Mouse (Mus musculus) testis, adult 2 months (tissue): ENCODE measurements around the gene Smarca4. TPM values are rescaled to one million over a fixed set of nuclear protein-coding genes. Genes with fewer than 3 reads are reported as not detected.
A peak's percentile ranks its signal among the peaks of the same experiment; 100 is the strongest.

Experiments
- H3K27ac ChIP-seq: fragments of 200-500 bp; 2 replicates; pipeline ENCODE4 v1.5.1; 2012; ENCODE audit warnings: low read depth, low read length; ENCODE audit not compliant: control insufficient read depth, insufficient read depth
- H3K27me3 ChIP-seq: fragments of 200-500 bp; 2 replicates; pipeline ENCODE4 v1.6.1; 2012; ENCODE audit warnings: mild to moderate bottlenecking, low read length, moderate library complexity; ENCODE audit not compliant: control insufficient read depth, insufficient read depth
- H3K36me3 ChIP-seq: fragments of 200-500 bp; 2 replicates; pipeline ENCODE4 v1.6.1; 2012; ENCODE audit warnings: mild to moderate bottlenecking, low read length; ENCODE audit not compliant: control insufficient read depth, insufficient read depth
- H3K4me1 ChIP-seq: fragments of 200-500 bp; 2 replicates; pipeline ENCODE4 v1.6.1; 2012; ENCODE audit warnings: low read length; ENCODE audit not compliant: control insufficient read depth, insufficient read depth
- H3K4me3 ChIP-seq: fragments of 200-500 bp; 2 replicates; pipeline ENCODE4 v1.5.1; 2012; ENCODE audit warnings: low read depth, mild to moderate bottlenecking, low read length, moderate library complexity, mixed read lengths; ENCODE audit not compliant: control insufficient read depth
- CTCF ChIP-seq: fragments of 200-500 bp; IDR thresholded peaks from 2 replicates; pipeline ENCODE4 v1.5.1; 2012; ENCODE audit warnings: low read depth, mild to moderate bottlenecking, inconsistent platforms, low read length, moderate library complexity; ENCODE audit not compliant: control insufficient read depth, insufficient read depth, insufficient replicate concordance
- POLR2A ChIP-seq: fragments of 200-500 bp; IDR thresholded peaks from 2 replicates; pipeline ENCODE4 v1.6.1; 2012; ENCODE audit warnings: low read depth, mild to moderate bottlenecking, inconsistent platforms, low read length, moderate library complexity; ENCODE audit not compliant: control insufficient read depth
- polyA plus RNA-seq: library from polyadenylated mRNA; depleted of rRNA; stranded (reverse); fragments of >200 nt; gene quantifications from 2 replicates; pipeline ENCODE4 v1.2.3, GENCODE M21; 2012

The Smarca4 gene
- polyA plus RNA-seq, 1 experiment = 44.4 TPM

DNA sequence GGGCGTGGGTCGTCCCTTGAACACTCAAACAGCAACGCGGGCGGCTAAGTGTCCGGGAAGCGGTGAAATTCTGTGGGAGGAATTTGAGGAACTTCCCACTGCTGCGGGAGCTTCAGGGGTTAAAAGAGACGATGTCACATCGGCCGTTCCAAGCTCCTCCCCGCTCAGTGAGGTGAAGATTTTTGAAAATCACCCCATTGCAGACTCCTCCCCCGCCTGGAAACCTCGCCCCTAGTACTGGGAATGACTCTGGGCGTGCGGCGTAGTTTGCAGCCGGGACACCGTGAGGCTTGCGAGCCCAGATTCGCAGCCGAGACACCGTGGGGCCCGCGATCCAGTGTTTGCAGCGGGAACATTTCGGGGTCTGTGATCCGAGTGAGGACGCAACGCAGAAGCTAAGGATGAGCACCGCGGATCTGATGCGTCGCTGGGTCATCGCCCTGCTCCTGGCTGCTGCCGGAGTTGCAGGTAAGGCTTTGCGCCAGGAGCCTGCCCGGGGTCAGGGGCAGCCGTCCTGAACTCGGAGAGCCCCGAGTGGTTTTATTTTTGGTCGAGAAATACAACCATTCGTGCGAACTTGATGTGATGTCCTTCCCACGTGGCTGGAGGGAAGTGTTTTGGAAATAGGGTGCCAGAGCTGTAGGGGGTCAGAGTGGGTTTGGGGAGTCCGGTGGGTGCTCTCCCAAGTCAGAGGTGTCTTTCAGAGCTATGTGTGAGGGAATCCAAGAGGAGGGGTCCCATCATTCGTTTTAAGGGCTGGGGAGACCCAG, 107.6 kb downstream of the Smarca4 start, which contains the start of gene Ldlr:
TSS of gene Ldlr (plus strand) at position 107 of the 770 bp plus-strand sequence.
- Histone ChIP-seq H3K27me3 (no peaks in the 10 kb centered on the region), H3K4me1 (peaks cover 15% of the 10 kb centered on the region), H3K4me3 (peak within 1 kb of the TSS; percentile 77), H3K27ac (peak within 1 kb of the TSS; percentile 5), H3K36me3 (no peaks in the 10 kb centered on the region)
- TF ChIP-seq CTCF (no peak), POLR2A (peak; percentile 33; the same call in 1 of the 2 replicates)

- peak overlapping the region; percentile 5 for H3K27ac ChIP-seq
- H3K4me3 ChIP-seq = peak overlapping the region; percentile 77
- no peaks in the 10 kb centered on the region for H3K27me3 ChIP-seq
- TF ChIP-seq POLR2A (no peak), CTCF (no peak)
- H3K36me3 ChIP-seq = no peaks in the 10 kb centered on the region
- peaks cover 11% of the 10 kb centered on the region for H3K4me1 ChIP-seq
Measured at GRCm38 (mm10) chr9:21724147-21724536, 108.2 kb downstream of the Smarca4 start.

GRCm38 (mm10) chr9:21725224-21726121, 109.5 kb downstream of the Smarca4 start:
- H3K4me1 ChIP-seq = peaks cover 10% of the 10 kb centered on the region
- no peak overlapping the region for H3K27ac ChIP-seq
- TF ChIP-seq POLR2A = no peak
- TF ChIP-seq CTCF = no peak
- no peaks in the 10 kb centered on the region for H3K27me3 ChIP-seq
- H3K36me3 ChIP-seq = no peaks in the 10 kb centered on the region
- H3K4me3 ChIP-seq = no peak overlapping the region

GRCm38 (mm10) chr9:21726218-21726975, 110.4 kb downstream of the Smarca4 start:
- no peak overlapping the region for H3K27ac ChIP-seq
- no peak overlapping the region for H3K4me3 ChIP-seq
- H3K4me1 ChIP-seq = peaks cover 10% of the 10 kb centered on the region
- no peaks in the 10 kb centered on the region for H3K27me3 ChIP-seq
- TF ChIP-seq POLR2A (no peak), CTCF (no peak)
- H3K36me3 ChIP-seq = no peaks in the 10 kb centered on the region

DNA sequence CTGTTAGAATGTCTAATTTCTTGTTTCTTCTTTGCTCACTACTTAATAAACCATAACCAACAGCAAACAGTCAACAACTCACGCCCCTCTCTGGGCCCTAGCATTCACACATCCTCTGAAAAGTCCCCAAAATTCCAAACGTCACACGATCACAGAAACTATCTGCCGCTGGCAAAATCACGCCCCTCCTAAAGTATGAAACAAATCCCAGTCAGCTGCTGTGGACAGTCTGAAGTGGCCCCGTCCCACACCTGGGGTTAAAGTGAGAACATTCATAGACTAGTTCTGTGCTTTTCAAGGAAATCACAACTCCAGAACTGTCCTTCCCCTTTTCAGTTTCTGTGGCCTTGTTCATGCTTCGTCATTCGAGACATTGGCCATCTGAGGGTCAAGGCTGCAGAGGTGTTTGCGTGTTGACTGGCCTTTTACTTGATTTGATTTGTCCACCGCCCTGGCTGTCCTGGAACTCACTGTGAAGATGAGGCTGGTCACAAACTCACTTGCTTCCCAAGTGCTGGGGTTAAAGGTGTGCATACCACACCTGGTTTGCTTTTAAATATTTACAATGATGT, 112.4 kb downstream of the Smarca4 start:
- TF ChIP-seq POLR2A (no peak), CTCF (no peak)
- Histone ChIP-seq H3K36me3 (no peaks in the 10 kb centered on the region), H3K27me3 (no peaks in the 10 kb centered on the region), H3K4me3 (no peak overlapping the region), H3K4me1 (peaks cover 10% of the 10 kb centered on the region), H3K27ac (no peak overlapping the region)

DNA sequence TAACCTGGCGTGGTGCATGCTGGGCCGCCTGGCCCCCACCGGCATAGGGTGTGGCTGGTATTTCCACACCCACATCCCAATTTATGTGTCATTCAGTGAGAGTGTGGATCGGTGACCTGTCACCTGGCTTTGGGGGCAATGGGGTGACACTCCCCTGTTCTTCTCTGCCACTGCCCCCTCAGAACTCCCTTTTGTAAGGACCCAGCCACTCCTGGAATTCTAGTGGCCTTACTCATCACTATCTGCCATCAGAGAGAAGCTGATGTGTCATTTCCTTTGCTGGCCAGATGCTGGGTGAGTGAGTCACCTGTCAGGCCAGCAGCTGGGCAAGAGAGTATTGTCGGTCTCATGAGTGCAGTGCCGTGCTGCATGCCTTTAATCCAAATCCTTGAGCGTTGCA, 113.3 kb downstream of the Smarca4 start:
- H3K27ac ChIP-seq = no peak overlapping the region
- no peak overlapping the region for H3K4me3 ChIP-seq
- no peaks in the 10 kb centered on the region for H3K36me3 ChIP-seq
- TF ChIP-seq POLR2A = no peak
- no peak for TF ChIP-seq CTCF
- no peaks in the 10 kb centered on the region for H3K27me3 ChIP-seq
- H3K4me1 ChIP-seq = peaks cover 1% of the 10 kb centered on the region
